Mouse (Mus musculus): ENCODE results near the gene Slc44a2.
"Not testable (repeated sequence)": the region's sequence is repeated elsewhere in the genome, so short reads cannot be mapped to it uniquely, and the experiment has no call there.

Gene Slc44a2

GRCm38 (mm10) chr9:21320619-21321512, at the start of gene Slc44a2:
TSS of gene Slc44a2 (plus strand) at chr9:21320698.
- DNase-seq (ENCODE audit: low spot score): peak; percentile 63

- no peak for DNase-seq (ENCODE audit: low spot score)
Measured at GRCm38 (mm10) chr9:21272391-21272790, 48.1 kb upstream of the Slc44a2 start.

- no peak for DNase-seq (ENCODE audit: low spot score)
Measured at GRCm38 (mm10) chr9:21273094-21273493, 47.4 kb upstream of the Slc44a2 start.

DNA sequence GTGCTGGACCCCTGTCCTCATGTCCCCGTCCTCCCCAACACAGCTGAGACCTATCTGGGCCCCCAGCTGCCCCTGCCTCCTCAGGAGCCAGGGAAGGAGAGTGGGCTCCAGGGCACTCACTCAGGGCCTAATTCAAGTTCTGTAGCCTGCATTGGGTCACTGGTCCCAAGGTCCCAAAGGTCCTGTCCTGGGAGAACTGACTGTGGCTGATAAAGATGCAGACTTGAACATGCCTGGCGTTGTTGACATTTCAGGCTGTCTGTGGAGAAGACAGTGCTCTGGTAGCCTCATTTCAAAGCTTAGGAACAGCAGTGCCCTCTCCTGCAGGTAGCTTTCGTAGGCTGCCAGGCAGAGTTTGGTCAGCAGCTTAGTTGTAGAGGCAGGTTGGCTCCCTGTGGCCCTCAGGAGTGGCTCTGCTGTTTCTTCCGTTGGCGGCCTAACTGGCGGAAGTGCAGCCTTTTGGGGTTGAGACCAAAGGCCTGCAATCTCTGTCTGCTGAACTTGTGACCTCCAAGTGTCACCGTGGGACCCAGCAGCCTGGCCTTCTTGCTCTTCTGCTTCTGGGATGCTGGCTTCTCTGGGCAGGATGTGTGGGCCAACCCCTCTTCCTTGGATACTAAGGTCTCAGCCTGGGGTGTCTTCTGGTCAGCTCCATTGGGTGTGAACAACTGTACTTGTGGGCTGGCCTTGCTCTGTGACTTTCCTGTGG, 46.8 kb upstream of the Slc44a2 start:
- no peak for DNase-seq (ENCODE audit: low spot score)

DNA sequence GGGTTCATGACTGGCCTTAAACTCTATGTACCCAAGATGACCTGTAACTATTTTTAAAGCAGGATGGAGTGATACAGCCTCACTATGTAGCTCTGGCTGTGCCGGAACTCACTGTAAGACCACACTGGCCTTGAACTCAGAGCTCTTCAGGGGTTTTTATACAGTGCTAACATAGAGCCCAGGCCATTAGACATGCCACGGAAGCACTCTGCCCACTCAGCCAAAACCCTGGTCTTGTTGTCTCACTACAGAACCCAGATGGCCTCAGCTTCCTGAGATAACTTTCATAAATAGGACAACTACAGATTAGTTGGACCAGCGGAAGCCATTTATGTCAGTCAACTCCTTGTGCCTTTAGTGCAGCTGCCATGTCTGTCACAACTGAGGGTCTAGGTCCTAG, 46.2 kb upstream of the Slc44a2 start:
- no peak for DNase-seq (ENCODE audit: low spot score)

DNA sequence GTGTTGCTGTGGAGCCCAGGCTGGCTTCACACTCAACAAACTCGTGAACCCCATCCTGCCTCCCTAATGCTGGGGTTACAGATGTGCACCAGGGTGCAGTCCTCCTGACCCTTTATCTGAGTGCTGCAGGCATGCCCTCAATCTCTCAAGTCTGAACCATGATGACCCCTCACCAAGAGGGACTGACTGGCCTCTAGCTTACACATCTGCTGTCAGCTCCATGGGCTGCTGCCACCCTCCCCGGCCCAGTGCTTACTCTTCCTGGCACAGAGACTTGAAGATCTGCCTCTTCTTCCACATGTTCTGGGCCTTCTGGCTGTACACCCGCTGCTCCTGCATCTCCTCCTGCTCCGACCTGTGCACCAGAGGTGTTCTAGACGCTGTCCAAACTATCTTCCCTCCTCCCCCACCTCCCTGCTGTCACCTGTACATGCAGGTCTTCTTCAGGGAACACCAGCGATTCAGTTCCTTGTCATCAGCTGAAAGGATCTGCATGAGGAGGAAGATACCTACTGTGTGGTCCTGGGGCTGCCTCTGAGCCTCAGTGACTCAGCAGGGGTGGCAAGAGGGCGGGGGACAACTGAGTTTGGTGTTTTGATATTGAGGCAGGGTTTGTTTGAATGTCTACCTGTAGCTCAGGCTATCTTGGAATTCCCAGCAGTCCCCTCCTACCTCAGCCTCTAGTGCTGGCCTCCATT, 45.3 kb upstream of the Slc44a2 start:
- no peak for DNase-seq (ENCODE audit: low spot score)

GRCm38 (mm10) chr9:21275727-21276126, 44.8 kb upstream of the Slc44a2 start:
- no peak for DNase-seq (ENCODE audit: low spot score)

GRCm38 (mm10) chr9:21276307-21276706, 44.2 kb upstream of the Slc44a2 start:
- no peak for DNase-seq (ENCODE audit: low spot score)

- no peak for DNase-seq (ENCODE audit: low spot score)
Measured at GRCm38 (mm10) chr9:21277776-21278175, 42.7 kb upstream of the Slc44a2 start.

- DNase-seq (ENCODE audit: low spot score): no peak
Measured at GRCm38 (mm10) chr9:21283591-21283990, 36.9 kb upstream of the Slc44a2 start.

DNA sequence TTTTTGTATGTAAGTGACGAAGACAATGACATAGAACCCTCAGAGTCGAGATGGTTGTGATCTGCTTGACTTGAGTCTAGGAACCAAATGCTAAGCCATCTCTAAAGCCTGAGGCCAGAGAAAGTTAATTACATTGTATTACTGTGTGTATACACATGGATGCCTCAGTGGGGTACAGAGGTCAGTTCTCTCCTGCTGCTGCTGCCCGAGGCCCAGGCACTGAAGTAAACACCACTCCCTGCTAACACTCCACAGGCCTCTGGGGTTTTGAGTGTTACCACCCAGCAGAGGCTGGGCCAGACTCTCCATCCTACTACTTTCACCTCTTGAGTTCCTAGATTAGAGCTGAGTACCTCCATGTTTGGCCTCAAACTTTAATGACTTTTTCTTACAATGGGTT, 36.5 kb upstream of the Slc44a2 start:
- DNase-seq (ENCODE audit: low spot score): no peak

DNA sequence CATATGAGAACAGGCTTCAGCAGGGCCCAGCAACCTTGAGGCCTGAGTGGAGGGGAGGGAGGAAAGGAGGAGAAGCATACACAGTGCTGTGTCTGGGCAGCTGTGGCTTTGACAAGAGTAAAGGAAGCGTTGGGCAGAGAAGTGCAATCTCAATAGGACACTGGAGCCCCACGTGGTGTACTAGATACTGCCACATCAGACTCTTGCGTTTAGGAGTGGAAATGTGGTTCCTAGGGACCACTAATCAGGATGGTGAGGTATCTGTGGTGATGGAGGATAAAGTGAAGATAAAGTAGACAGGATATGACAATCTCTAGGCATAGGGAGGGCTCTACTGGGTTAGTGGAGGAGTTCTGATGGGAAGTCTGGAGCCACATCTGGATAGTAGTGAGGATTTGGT, 33.7 kb upstream of the Slc44a2 start:
- DNase-seq (ENCODE audit: low spot score): no peak

GRCm38 (mm10) chr9:21287571-21288402, 32.7 kb upstream of the Slc44a2 start, which contains the start of gene Kri1:
TSS of gene Kri1 (minus strand) at chr9:21287969.
- DNase-seq (ENCODE audit: low spot score): peak; percentile 96

DNA sequence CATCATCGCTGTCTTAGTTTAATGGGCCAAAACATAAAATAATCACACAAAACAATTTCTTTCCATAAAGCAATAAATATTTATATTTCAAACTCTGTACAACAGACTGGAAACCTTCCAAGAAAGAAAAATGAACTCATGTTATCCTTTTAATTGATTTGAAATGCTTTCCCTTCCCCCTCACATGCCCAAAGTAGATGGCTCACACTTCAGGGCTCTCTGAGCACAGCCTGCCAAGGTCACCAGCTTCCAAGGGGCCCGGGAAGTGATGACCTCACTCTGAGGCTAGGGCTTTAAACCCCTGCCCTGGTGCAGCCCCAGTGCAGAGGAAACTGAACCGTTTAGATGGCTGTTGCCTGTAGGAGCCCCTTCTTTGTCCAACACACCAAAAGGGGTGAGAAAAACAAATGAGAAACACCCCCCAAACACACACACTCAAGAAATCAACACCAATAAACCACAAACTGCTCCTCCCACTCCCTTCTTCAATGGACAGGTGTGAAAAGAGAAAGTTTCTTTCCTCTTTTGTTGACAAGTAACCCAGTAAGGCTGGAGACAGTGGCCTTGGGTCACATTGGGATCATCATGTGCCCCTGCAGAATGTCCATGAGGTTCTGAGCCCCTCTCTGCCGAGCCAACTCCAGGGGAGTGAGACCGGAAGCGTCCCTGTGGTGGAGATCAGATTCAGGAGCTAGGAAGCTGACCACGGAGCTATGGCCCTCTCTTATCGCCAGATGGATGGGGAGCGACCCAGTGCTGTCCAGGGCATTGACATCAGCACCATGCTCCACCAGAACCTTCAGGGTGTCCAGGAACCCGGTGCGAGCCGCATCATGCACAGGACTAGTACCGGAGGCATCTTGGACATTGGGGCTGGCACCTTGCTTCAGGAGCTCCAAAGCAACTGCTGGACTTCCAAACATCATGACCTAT, 31.8 kb upstream of the Slc44a2 start:
- DNase-seq (ENCODE audit: low spot score): no peak

- DNase-seq (ENCODE audit: low spot score): no peak
Measured at GRCm38 (mm10) chr9:21289337-21289671, 31.2 kb upstream of the Slc44a2 start.

DNA sequence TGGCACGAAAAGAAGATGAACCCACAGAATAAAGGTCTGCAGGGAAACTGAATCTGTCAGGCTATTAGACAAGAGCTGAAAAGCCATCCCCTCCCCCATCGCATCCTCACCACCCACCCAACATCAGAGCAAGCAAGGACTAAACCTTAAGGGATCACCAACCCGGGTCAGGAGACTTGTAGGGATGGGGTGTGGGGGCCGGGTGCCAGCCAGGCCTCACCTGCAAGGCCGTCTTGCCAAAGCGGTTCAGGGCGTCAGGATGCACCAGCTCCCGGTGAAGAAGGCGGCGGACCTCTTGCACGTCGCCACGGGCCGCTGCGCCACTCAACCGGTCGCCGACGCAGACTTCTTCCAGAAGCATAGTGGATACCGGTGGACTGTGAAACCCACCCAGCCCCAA, 29.9 kb upstream of the Slc44a2 start:
- DNase-seq (ENCODE audit: low spot score): no peak

DNA sequence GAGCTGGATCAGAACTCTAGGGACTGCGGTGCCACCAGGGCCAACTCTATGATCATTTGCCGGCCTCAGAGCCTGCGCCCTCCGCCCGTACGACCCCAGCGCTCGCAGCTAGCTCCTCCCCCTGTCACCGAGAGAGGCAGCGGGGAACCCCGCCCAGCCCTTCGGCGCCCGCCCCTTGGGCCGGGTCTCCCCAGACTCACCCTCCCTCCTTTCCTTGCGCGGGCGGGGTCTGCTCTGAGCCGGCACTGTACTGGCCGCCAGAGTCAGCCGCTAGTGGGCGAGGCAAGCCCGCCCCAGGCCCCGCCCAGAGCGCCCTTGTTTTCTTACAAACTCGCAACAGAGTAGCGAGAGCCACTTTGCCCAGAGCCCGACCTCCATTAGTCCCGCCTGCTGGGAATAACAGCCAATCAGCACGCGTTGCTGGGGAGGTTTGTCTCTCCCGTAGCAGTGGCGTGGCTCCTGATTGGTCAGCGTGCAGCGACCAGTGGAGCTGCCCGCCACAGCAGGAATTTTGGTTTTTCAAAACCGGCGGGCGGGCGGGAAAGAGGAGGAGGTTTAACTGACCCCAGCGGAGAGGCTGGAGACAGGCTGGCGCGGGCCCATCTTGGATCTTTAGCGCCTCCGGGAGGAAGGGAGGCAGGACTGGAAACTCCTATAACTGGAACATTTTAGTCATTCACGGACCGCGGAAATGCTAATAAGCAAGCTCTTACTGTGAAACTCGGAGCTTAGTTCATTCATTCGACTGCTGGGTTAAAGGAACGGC, 29.3 kb upstream of the Slc44a2 start, which contains the start of gene Cdkn2d:
Gene Cdkn2d (minus strand): TSS at position 386 of the 766 bp plus-strand sequence.
- DNase-seq (ENCODE audit: low spot score): peak; percentile 99

GRCm38 (mm10) chr9:21291868-21292267, 28.6 kb upstream of the Slc44a2 start:
- not testable (repeated sequence) for DNase-seq (ENCODE audit: low spot score)

DNA sequence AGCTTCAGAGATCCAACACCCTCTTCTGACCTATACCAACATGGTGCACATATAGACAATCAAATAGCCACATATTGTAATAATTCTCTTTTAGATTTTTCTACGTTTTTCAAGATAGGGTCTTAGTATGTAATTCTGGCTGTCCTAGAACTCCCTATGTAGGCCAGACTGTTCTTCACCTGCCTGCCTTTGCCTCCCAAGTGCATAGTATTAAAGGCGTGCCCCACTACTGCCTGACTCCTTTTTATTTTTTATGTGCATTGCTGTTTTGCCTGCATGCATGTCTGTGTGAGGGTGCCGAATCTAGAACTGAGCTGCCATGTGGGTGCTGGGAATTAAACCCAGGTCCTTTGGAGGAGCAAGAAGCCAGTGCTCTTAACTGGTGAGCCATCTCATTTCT, 28.2 kb upstream of the Slc44a2 start:
- DNase-seq (ENCODE audit: low spot score): no peak

DNA sequence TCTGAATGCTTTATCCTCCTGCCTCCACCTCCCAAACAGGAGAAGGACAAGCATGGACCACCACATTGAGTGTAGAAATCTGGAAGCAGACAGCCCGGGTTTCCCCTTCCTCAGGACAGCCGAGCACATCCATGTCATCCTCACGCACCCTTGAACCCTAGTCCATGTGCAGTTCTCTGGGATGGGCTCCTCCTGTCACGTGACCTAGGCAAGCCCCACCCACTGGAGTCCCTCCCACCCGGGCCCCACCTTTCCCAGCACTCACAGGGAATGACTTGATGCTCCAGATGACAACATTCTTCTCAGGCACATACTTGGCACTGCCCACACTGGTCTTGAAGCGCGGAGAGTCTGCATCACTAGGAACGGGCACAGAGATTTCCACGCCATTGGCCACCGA, 21.5 kb upstream of the Slc44a2 start:
- no peak for DNase-seq (ENCODE audit: low spot score)

All from left cerebral cortex, adult 11 months (tissue).